Mouse (Mus musculus): ENCODE results near the gene Arpc3.

GRCm38 (mm10) chr5:122353807-122354491, 37.7 kb upstream of the Arpc3 start, which contains the start of the genes Rad9b and Vps29:
- TF ChIP-seq CTCF (IDR thresholded peaks at IDR 0.05; ENCODE audit: control insufficient read depth, insufficient read depth, low read length) (no peak), POLR2A (IDR thresholded peaks at IDR 0.05; ENCODE audit: borderline replicate concordance, control insufficient read depth, low read depth, low read length) (peak; percentile 50; the same call in 1 of the 2 replicates)

All from bone marrow, adult 2 months (tissue).